Mouse (Mus musculus): Measurements from ENCODE around the gene Manf. TPM values are rescaled to one million over a fixed set of nuclear protein-coding genes. Genes with fewer than 3 reads are reported as not detected.
A peak's percentile ranks its signal among the peaks of the same experiment; 100 is the strongest.

Gene Manf
- polyA plus RNA-seq, 1 experiment, result 82.2 TPM

- peak overlapping the region; percentile 55 for H3K27ac ChIP-seq (ENCODE audit: control insufficient read depth, insufficient read depth, low read depth, low read length)
- H3K36me3 ChIP-seq (ENCODE audit: control insufficient read depth, insufficient read depth, low read length), result no peaks in the 10 kb centered on the region
- H3K4me3 ChIP-seq (ENCODE audit: control insufficient read depth, low read depth, low read length), result peak overlapping the region; percentile 91
- no peaks in the 10 kb centered on the region for H3K27me3 ChIP-seq (ENCODE audit: control insufficient read depth, insufficient read depth, low read length)
- no peaks in the 10 kb centered on the region; the same call in 1 of the 2 replicates for H3K4me1 ChIP-seq (ENCODE audit: control insufficient read depth, insufficient read depth, low read length)
- TF ChIP-seq POLR2A (IDR thresholded peaks at IDR 0.05; ENCODE audit: control insufficient read depth, low read depth, low read length), result no peak
- TF ChIP-seq CTCF (IDR thresholded peaks at IDR 0.05; ENCODE audit: control insufficient read depth, insufficient read depth, insufficient replicate concordance, low read depth, low read length), result no peak
Observed at GRCm38 (mm10) chr9:106821050-106821617, 70.6 kb downstream of the Manf start.

- no peak overlapping the region for H3K27ac ChIP-seq (ENCODE audit: control insufficient read depth, insufficient read depth, low read depth, low read length)
- H3K27me3 ChIP-seq (ENCODE audit: control insufficient read depth, insufficient read depth, low read length), result no peaks in the 10 kb centered on the region
- H3K36me3 ChIP-seq (ENCODE audit: control insufficient read depth, insufficient read depth, low read length), result no peaks in the 10 kb centered on the region
- H3K4me1 ChIP-seq (ENCODE audit: control insufficient read depth, insufficient read depth, low read length), result no peaks in the 10 kb centered on the region; the same call in 1 of the 2 replicates
- no peak for TF ChIP-seq POLR2A (IDR thresholded peaks at IDR 0.05; ENCODE audit: control insufficient read depth, low read depth, low read length)
- TF ChIP-seq CTCF (IDR thresholded peaks at IDR 0.05; ENCODE audit: control insufficient read depth, insufficient read depth, insufficient replicate concordance, low read depth, low read length), result no peak
- peak overlapping the region; percentile 69 for H3K4me3 ChIP-seq (ENCODE audit: control insufficient read depth, low read depth, low read length)
Observed at GRCm38 (mm10) chr9:106819201-106819600, 72.6 kb downstream of the Manf start.

- H3K4me1 ChIP-seq (ENCODE audit: control insufficient read depth, insufficient read depth, low read length), result no peaks in the 10 kb centered on the region; the same call in 1 of the 2 replicates
- peak overlapping the region; percentile 48 for H3K4me3 ChIP-seq (ENCODE audit: control insufficient read depth, low read depth, low read length)
- no peaks in the 10 kb centered on the region for H3K36me3 ChIP-seq (ENCODE audit: control insufficient read depth, insufficient read depth, low read length)
Observed at GRCm38 (mm10) chr9:106818191-106818590, 73.6 kb downstream of the Manf start.

GRCm38 (mm10) chr9:106806503-106806902 is 85.3 kb downstream of the Manf start:
- Histone ChIP-seq H3K4me3 (ENCODE audit: control insufficient read depth, low read depth, low read length) (no peak overlapping the region), H3K4me1 (ENCODE audit: control insufficient read depth, insufficient read depth, low read length) (no peaks in the 10 kb centered on the region), H3K36me3 (ENCODE audit: control insufficient read depth, insufficient read depth, low read length) (no peaks in the 10 kb centered on the region), H3K27me3 (ENCODE audit: control insufficient read depth, insufficient read depth, low read length) (no peaks in the 10 kb centered on the region), H3K27ac (ENCODE audit: control insufficient read depth, insufficient read depth, low read depth, low read length) (no peak overlapping the region)
- TF ChIP-seq POLR2A (IDR thresholded peaks at IDR 0.05; ENCODE audit: control insufficient read depth, low read depth, low read length) (no peak), CTCF (IDR thresholded peaks at IDR 0.05; ENCODE audit: control insufficient read depth, insufficient read depth, insufficient replicate concordance, low read depth, low read length) (no peak)

More at GRCm38 (mm10) chr9:106818191-106818590, 73.6 kb downstream of the Manf start:
- TF ChIP-seq POLR2A (IDR thresholded peaks at IDR 0.05; ENCODE audit: control insufficient read depth, low read depth, low read length), result no peak
- TF ChIP-seq CTCF (IDR thresholded peaks at IDR 0.05; ENCODE audit: control insufficient read depth, insufficient read depth, insufficient replicate concordance, low read depth, low read length), result no peak
- no peaks in the 10 kb centered on the region for H3K27me3 ChIP-seq (ENCODE audit: control insufficient read depth, insufficient read depth, low read length)
- no peak overlapping the region for H3K27ac ChIP-seq (ENCODE audit: control insufficient read depth, insufficient read depth, low read depth, low read length)

DNA sequence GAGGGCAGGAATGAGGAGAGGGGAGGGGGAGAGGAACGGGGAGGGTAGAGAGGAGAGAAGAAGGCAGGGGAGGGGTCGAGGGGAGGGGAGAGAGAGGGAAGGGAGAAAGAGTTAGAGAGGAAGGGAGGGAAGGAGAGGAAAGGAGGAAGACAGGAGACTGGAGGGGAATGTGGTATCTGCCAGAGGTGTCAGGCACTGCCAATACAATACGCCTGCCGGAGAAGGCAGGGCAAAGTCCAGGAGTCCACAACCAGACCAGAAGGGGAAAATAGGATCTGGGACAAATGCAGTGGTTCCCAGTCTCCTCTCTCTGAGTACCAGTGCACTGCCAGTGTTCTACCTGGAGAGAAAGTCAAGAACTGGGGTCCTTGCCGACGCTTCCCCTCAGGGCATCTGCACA is 100.9 kb downstream of the Manf start:
- H3K4me1 ChIP-seq (ENCODE audit: control insufficient read depth, insufficient read depth, low read length), result peaks cover 8% of the 10 kb centered on the region
- TF ChIP-seq POLR2A (IDR thresholded peaks at IDR 0.05; ENCODE audit: control insufficient read depth, low read depth, low read length), result no peak
- no peak for TF ChIP-seq CTCF (IDR thresholded peaks at IDR 0.05; ENCODE audit: control insufficient read depth, insufficient read depth, insufficient replicate concordance, low read depth, low read length)
- H3K27me3 ChIP-seq (ENCODE audit: control insufficient read depth, insufficient read depth, low read length), result no peaks in the 10 kb centered on the region
- H3K36me3 ChIP-seq (ENCODE audit: control insufficient read depth, insufficient read depth, low read length), result no peaks in the 10 kb centered on the region
- H3K27ac ChIP-seq (ENCODE audit: control insufficient read depth, insufficient read depth, low read depth, low read length), result no peak overlapping the region
- no peak overlapping the region for H3K4me3 ChIP-seq (ENCODE audit: control insufficient read depth, low read depth, low read length)

GRCm38 (mm10) chr9:106789363-106789762 is 102.4 kb downstream of the Manf start:
- H3K27ac ChIP-seq (ENCODE audit: control insufficient read depth, insufficient read depth, low read depth, low read length), result no peak overlapping the region
- H3K4me1 ChIP-seq (ENCODE audit: control insufficient read depth, insufficient read depth, low read length), result peaks cover 8% of the 10 kb centered on the region
- H3K27me3 ChIP-seq (ENCODE audit: control insufficient read depth, insufficient read depth, low read length), result no peaks in the 10 kb centered on the region
- H3K4me3 ChIP-seq (ENCODE audit: control insufficient read depth, low read depth, low read length), result peak overlapping the region; percentile 51
- TF ChIP-seq POLR2A (IDR thresholded peaks at IDR 0.05; ENCODE audit: control insufficient read depth, low read depth, low read length) (no peak), CTCF (IDR thresholded peaks at IDR 0.05; ENCODE audit: control insufficient read depth, insufficient read depth, insufficient replicate concordance, low read depth, low read length) (no peak)
- no peaks in the 10 kb centered on the region for H3K36me3 ChIP-seq (ENCODE audit: control insufficient read depth, insufficient read depth, low read length)

DNA sequence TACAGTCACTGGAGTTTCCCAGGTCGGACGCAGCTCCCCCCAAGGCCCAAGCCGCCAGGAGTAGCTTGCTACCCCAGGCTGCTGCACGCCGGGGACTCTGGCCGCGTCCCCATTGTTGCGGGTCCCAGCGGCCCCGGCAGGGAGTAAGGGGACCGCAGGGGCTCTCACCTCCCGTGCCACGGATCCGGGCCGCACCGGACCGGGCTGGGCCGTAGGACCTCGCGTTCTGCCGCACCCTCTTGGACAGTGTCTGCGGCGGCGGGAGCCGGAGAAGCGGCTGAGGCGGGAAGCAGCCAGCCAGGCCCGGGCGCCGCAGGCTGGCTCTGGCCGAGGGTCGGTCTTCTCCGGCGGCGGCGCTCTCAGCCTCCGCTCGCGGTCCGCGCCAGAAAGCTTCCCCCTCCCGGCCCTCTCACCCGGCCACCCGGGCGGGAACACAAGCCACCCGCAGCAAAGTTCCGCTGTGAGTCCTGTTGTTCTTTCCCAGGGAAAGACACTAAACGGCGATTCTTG is 102.9 kb downstream of the Manf start, which contains the start of gene Rad54l2:
TSS of gene Rad54l2 (minus strand) at position 383 of the 510 bp plus-strand sequence.
- peak within 1 kb of the TSS; percentile 96 for H3K27ac ChIP-seq (ENCODE audit: control insufficient read depth, insufficient read depth, low read depth, low read length)
- peaks cover 8% of the 10 kb centered on the region for H3K4me1 ChIP-seq (ENCODE audit: control insufficient read depth, insufficient read depth, low read length)
- no peaks in the 10 kb centered on the region for H3K27me3 ChIP-seq (ENCODE audit: control insufficient read depth, insufficient read depth, low read length)
- TF ChIP-seq CTCF (IDR thresholded peaks at IDR 0.05; ENCODE audit: control insufficient read depth, insufficient read depth, insufficient replicate concordance, low read depth, low read length), result no peak
- TF ChIP-seq POLR2A (IDR thresholded peaks at IDR 0.05; ENCODE audit: control insufficient read depth, low read depth, low read length), result peak; percentile 74
- peak within 1 kb of the TSS; percentile 100 for H3K4me3 ChIP-seq (ENCODE audit: control insufficient read depth, low read depth, low read length)
- no peaks in the 10 kb centered on the region for H3K36me3 ChIP-seq (ENCODE audit: control insufficient read depth, insufficient read depth, low read length)

Other genes starting within 250 kb of the Manf start
- 0.22 and 0.30 TPM in 2 replicates for gene Grm2, start 235.9 kb downstream of the Manf start, polyA plus RNA-seq (2012; rRNA removed)
- gene Tex264, start 206.1 kb downstream of the Manf start, polyA plus RNA-seq (2012; rRNA removed), result 82.9 and 84.7 TPM in 2 replicates
- 13.1 and 18.2 TPM in 2 replicates for gene Rad54l2, start 102.8 kb downstream of the Manf start, polyA plus RNA-seq (2012; rRNA removed)
- gene Dcaf1, start 70.1 kb downstream of the Manf start, polyA plus RNA-seq (2012; rRNA removed), result 56.6 and 71.0 TPM in 2 replicates
- gene Rbm15b, start 4.6 kb downstream of the Manf start, polyA plus RNA-seq (2012; rRNA removed), result 4.5 and 4.6 TPM in 2 replicates